Mouse (Mus musculus): ENCODE measurements around the gene Arhgap17.

DNA sequence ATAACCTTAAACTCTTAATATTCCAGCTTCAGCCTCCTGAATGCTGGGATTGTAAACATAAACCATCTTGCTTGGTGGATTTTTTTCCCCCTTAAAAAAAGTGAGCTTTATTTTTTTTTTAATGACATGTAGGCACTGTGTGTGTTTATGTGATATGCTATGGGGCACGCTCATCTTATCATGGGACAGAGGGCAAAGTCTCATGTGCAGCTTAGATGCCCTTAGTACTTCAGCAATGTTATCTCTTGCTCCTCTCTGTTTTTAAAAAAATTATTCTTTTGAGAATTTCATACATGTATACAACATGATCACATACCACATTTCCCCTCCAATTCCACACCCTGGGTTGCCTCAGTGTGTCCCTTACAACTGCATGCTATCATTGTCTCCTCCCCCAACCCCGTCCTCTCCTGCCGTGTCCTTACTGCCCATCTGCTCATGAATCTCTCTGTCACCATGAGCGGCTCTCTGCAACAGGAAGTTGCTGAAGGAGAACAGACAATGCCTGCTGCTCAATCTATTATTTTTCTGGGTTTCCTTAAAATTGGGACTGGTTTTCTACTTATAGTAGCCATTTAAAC is 123.1 kb downstream of the Arhgap17 start:
- no peak for TF ChIP-seq CTCF (IDR thresholded peaks at IDR 0.05; ENCODE audit: low read depth)
- peak; percentile 28; the same call in 1 of the 2 replicates for TF ChIP-seq EP300 (IDR thresholded peaks at IDR 0.05; ENCODE audit: low read depth)

Measured in liver, postnatal 0 days (tissue).